Mouse (Mus musculus) brown adipose tissue, adult 24 weeks (tissue): ENCODE measurements around the gene Wdr83. TPM values are rescaled to one million over a fixed set of nuclear protein-coding genes. Genes with fewer than 3 reads are reported as not detected.

Experiments
- H3K27ac ChIP-seq: fragments of 200-500 bp; replicated peaks from 2 replicates; pipeline ENCODE4 v1.5.1; 2012; ENCODE audit warnings: low read depth, mild to moderate bottlenecking, low read length
- H3K4me1 ChIP-seq: fragments of 200-500 bp; 2 replicates; pipeline ENCODE4 v1.6.1; 2012; ENCODE audit warnings: low read length, mixed read lengths; ENCODE audit not compliant: control insufficient read depth, insufficient read depth, insufficient read length
- H3K4me3 ChIP-seq: fragments of 200-500 bp; 2 replicates; pipeline ENCODE4 v1.5.1; 2012; ENCODE audit warnings: low read depth, mild to moderate bottlenecking, low read length, moderate library complexity; ENCODE audit not compliant: insufficient read depth
- polyA plus RNA-seq: library from polyadenylated mRNA; stranded (reverse); fragments of >200 nt; gene quantifications from 2 replicates; pipeline ENCODE4 v1.2.4, GENCODE M21; 2012; ENCODE audit not compliant: missing spikeins, insufficient read depth, insufficient read length

Gene Wdr83
- polyA plus RNA-seq, 1 experiment, result 28.7 TPM

- Histone ChIP-seq H3K4me1 (peaks cover 6% of the 10 kb centered on the region; the same call in 1 of the 2 replicates), H3K4me3 (peak overlapping the region; percentile 84), H3K27ac (0 out of 2 replicates have a peak overlapping the region, but pooled peaks have one; percentile 20)
These were observed 46.3 kb downstream of the Wdr83 start for GRCm38 (mm10) chr8:85034764-85035163.

GRCm38 (mm10) chr8:85033867-85034266, 47.2 kb downstream of the Wdr83 start:
- Histone ChIP-seq H3K4me3 (no peak overlapping the region), H3K4me1 (peaks cover 9% of the 10 kb centered on the region), H3K27ac (no peak overlapping the region)

GRCm38 (mm10) chr8:85032622-85033311, 48.3 kb downstream of the Wdr83 start:
- H3K4me1 ChIP-seq, result peaks cover 11% of the 10 kb centered on the region
- no peak overlapping the region for H3K27ac ChIP-seq
- H3K4me3 ChIP-seq, result no peak overlapping the region

- Histone ChIP-seq H3K27ac (no peak overlapping the region), H3K4me3 (no peak overlapping the region)
These were observed 51.8 kb downstream of the Wdr83 start for GRCm38 (mm10) chr8:85029271-85029670.

GRCm38 (mm10) chr8:85027922-85028321, 53.2 kb downstream of the Wdr83 start:
- Histone ChIP-seq H3K27ac (no peak overlapping the region), H3K4me1 (peaks cover 16% of the 10 kb centered on the region), H3K4me3 (peak overlapping the region; percentile 87)

More at GRCm38 (mm10) chr8:85029271-85029670, 51.8 kb downstream of the Wdr83 start:
- peaks cover 14% of the 10 kb centered on the region for H3K4me1 ChIP-seq

GRCm38 (mm10) chr8:85027516-85027855, 53.6 kb downstream of the Wdr83 start:
- Histone ChIP-seq H3K27ac (peak overlapping the region; percentile 51; the same call in 1 of the 2 replicates), H3K4me1 (peaks cover 16% of the 10 kb centered on the region), H3K4me3 (peak overlapping the region; percentile 87)

- peak within 1 kb of the TSS; percentile 87 for H3K4me3 ChIP-seq
- peaks cover 16% of the 10 kb centered on the region for H3K4me1 ChIP-seq
- H3K27ac ChIP-seq, result peak within 1 kb of the TSS; percentile 97
These were observed 54.2 kb downstream of the Wdr83 start, which contains the start of gene Trir for GRCm38 (mm10) chr8:85026670-85027515. Gene Trir (plus strand): TSS chr8:85026823.

- H3K4me1 ChIP-seq, result peaks cover 16% of the 10 kb centered on the region
- H3K4me3 ChIP-seq, result peak within 1 kb of the TSS; percentile 83
- H3K27ac ChIP-seq, result peak within 1 kb of the TSS; percentile 98
These were observed 55.8 kb downstream of the Wdr83 start, which contains the start of gene Asna1 for GRCm38 (mm10) chr8:85025098-85025932. Gene Asna1 (minus strand): TSS chr8:85025281.

Other genes starting within 250 kb of the Wdr83 start
- gene Gadd45gip1, start 249.8 kb downstream of the Wdr83 start, polyA plus RNA-seq, result 32.2 and 37.2 TPM in 2 replicates
- gene Rad23a, start 240.6 kb downstream of the Wdr83 start, polyA plus RNA-seq, result 73.3 and 79.3 TPM in 2 replicates
- 211 and 306 TPM in 2 replicates for gene Calr, start 234.4 kb downstream of the Wdr83 start, polyA plus RNA-seq
- gene Farsa, start 224.3 kb downstream of the Wdr83 start, polyA plus RNA-seq, result 11.3 and 14.4 TPM in 2 replicates
- gene Syce2, start 209.2 kb downstream of the Wdr83 start, polyA plus RNA-seq, result 3.3 and 3.6 TPM in 2 replicates
- gene Gcdh, start 187.4 kb downstream of the Wdr83 start, polyA plus RNA-seq, result 53.8 and 76.8 TPM in 2 replicates
- gene Klf1, start 179.4 kb downstream of the Wdr83 start, polyA plus RNA-seq, result not detected in 2 replicates
- 4.6 and 12.9 TPM in 2 replicates for gene Dnase2a, start 172.7 kb downstream of the Wdr83 start, polyA plus RNA-seq
- not detected in 2 replicates for gene Mast1, start 143.9 kb downstream of the Wdr83 start, polyA plus RNA-seq
- gene Rtbdn, start 134.3 kb downstream of the Wdr83 start, polyA plus RNA-seq, result not detected in 2 replicates
- gene Gm49661, start 111.9 kb downstream of the Wdr83 start, polyA plus RNA-seq, result not detected in 2 replicates
- 387 and 425 TPM in 2 replicates for gene Prdx2, start 111.7 kb downstream of the Wdr83 start, polyA plus RNA-seq
- 26.6 and 28.5 TPM in 2 replicates for gene Rnaseh2a, start 111.5 kb downstream of the Wdr83 start, polyA plus RNA-seq
- 15.4 and 47.7 TPM in 2 replicates for gene Junb, start 102.6 kb downstream of the Wdr83 start, polyA plus RNA-seq
- gene Hook2, start 90.7 kb downstream of the Wdr83 start, polyA plus RNA-seq, result 1.1 and 1.6 TPM in 2 replicates
- gene Best2, start 66.8 kb downstream of the Wdr83 start, polyA plus RNA-seq, result not detected in 2 replicates
- 113 and 117 TPM in 2 replicates for gene Asna1, start 56.0 kb downstream of the Wdr83 start, polyA plus RNA-seq
- 68.4 and 68.5 TPM in 2 replicates for gene Trir, start 54.5 kb downstream of the Wdr83 start, polyA plus RNA-seq
- gene Tnpo2, start 44.4 kb downstream of the Wdr83 start, polyA plus RNA-seq, result 28.4 and 33.5 TPM in 2 replicates
- gene Fbxw9, start 21.3 kb downstream of the Wdr83 start, polyA plus RNA-seq, result 3.0 and 4.1 TPM in 2 replicates
- gene Gm5741, start 13.3 kb downstream of the Wdr83 start, polyA plus RNA-seq, result not detected in 2 replicates
- 19.1 and 20.0 TPM in 2 replicates for gene Dhps, start 9.5 kb downstream of the Wdr83 start, polyA plus RNA-seq
- gene Wdr83os, start 566 bp downstream of the Wdr83 start, polyA plus RNA-seq, result 95.5 and 130 TPM in 2 replicates
- 17.4 and 20.8 TPM in 2 replicates for gene Man2b1, start 2.0 kb upstream of the Wdr83 start, polyA plus RNA-seq
- gene Zfp791, start 41.8 kb upstream of the Wdr83 start, polyA plus RNA-seq, result 0.44 and 0.96 TPM in 2 replicates
- not detected in 2 replicates for gene Cks1brt, start 70.6 kb upstream of the Wdr83 start, polyA plus RNA-seq
- not detected in 2 replicates for gene Olfr371, start 144.7 kb upstream of the Wdr83 start, polyA plus RNA-seq
- 20.9 and 21.2 TPM in 2 replicates for gene Orc6, start 218.3 kb upstream of the Wdr83 start, polyA plus RNA-seq
- gene Vps35, start 218.5 kb upstream of the Wdr83 start, polyA plus RNA-seq, result 76.0 and 79.0 TPM in 2 replicates